Mouse (Mus musculus) lung, embryonic 14.5 days (tissue): Measurements from ENCODE around the gene Gpr180. TPM values are rescaled to one million over a fixed set of nuclear protein-coding genes. Genes with fewer than 3 reads are reported as not detected.
"Not testable (repeated sequence)": the region's sequence is repeated elsewhere in the genome, so short reads cannot be mapped to it uniquely, and the experiment has no call there.

Experiments used
- ATAC-seq: fragments of 200-750 bp; cut with Nextera tagmentation; 2 replicates; pipeline ENCODE4 v1.8.0; 2017; ENCODE audit warnings: mild to moderate bottlenecking, moderate TSS enrichment, moderate library complexity; ENCODE audit not compliant: insufficient read depth
- DNase-seq: peaks from one replicate; pipeline ENCODE4 v3.0.0-alpha.2; 2015
- H3K27ac ChIP-seq: fragments of 300-500 bp; sonication (generic); 2 replicates; pipeline ENCODE4 v1.5.1; 2014; ENCODE audit warnings: low read depth, mild to moderate bottlenecking, moderate library complexity
- H3K27me3 ChIP-seq: fragments of 300-500 bp; sonication (generic); 2 replicates; pipeline ENCODE4 v1.6.1; 2014; ENCODE audit warnings: low read length, control low read depth; ENCODE audit not compliant: insufficient read depth
- H3K36me3 ChIP-seq: fragments of 300-500 bp; sonication (generic); 2 replicates; pipeline ENCODE4 v1.6.1; 2014; ENCODE audit warnings: control low read depth; ENCODE audit not compliant: insufficient read depth
- H3K4me1 ChIP-seq: fragments of 300-500 bp; sonication (generic); 2 replicates; pipeline ENCODE4 v1.6.1; 2014; ENCODE audit warnings: antibody characterized with exemption, control low read depth; ENCODE audit not compliant: insufficient read depth
- H3K4me2 ChIP-seq: fragments of 300-500 bp; sonication (generic); 2 replicates; pipeline ENCODE4 v1.6.1; 2014; ENCODE audit warnings: mild to moderate bottlenecking
- H3K4me3 ChIP-seq: fragments of 300-500 bp; sonication (generic); 2 replicates; pipeline ENCODE4 v1.5.1; 2014; ENCODE audit warnings: low read depth, low read length
- H3K9ac ChIP-seq: fragments of 300-500 bp; sonication (generic); 2 replicates; pipeline ENCODE4 v1.6.1; 2014
- H3K9me3 ChIP-seq: fragments of 300-500 bp; sonication (generic); 2 replicates; pipeline ENCODE4 v1.6.1; 2016; ENCODE audit warnings: low read depth, low read length, control low read depth
- CTCF ChIP-seq: IDR thresholded peaks from 2 replicates; pipeline ENCODE4 v1.5.1; 2016; ENCODE audit warnings: antibody characterized with exemption, low read depth
- WGBS: fragments of 180-500 bp; shearing (Covaris S2); extraction: QIAGEN DNeasy Blood & Tissue Kit; methylation state at CpG from one replicate; pipeline ENCODE4 v1.1.7; 2014; 5-methylcytosine and 5-hydroxymethylcytosine counted together
- polyA plus RNA-seq: library from polyadenylated mRNA; unstranded; fragments of >200 nt; fragmentation: Nextera tagmentation; extraction: Ambion mirVana; gene quantifications from 2 replicates; pipeline ENCODE4 v1.2.1, GENCODE M21; 2014

Gene Gpr180
- 64.2 and 66.8 TPM in 2 replicates for polyA plus RNA-seq

GRCm38 (mm10) chr14:118136744-118137452 is at the start of gene Gpr180:
Gpr180 (plus strand) TSS chr14:118137158.
- WGBS = under 1% methylated on average over 56 of the region's 77 CpGs
- no peaks in the 10 kb centered on the region for H3K27me3 ChIP-seq
- DNase-seq = peak; percentile 99

GRCm38 (mm10) chr14:118088437-118089207 is 48.3 kb upstream of the Gpr180 start:
- Histone ChIP-seq H3K4me2 (peak overlapping the region; percentile 68), H3K27ac (peak overlapping the region; percentile 83; the same call in 1 of the 2 replicates), H3K4me1 (no peaks in the 10 kb centered on the region), H3K9ac (peak overlapping the region; percentile 62), H3K27me3 (no peaks in the 10 kb centered on the region), H3K9me3 (no peaks in the 10 kb centered on the region), H3K36me3 (no peaks in the 10 kb centered on the region), H3K4me3 (peak overlapping the region; percentile 68)
- no peak for TF ChIP-seq CTCF
- peak; percentile 48 for DNase-seq
- ATAC-seq = peak; percentile 49; the same call in 1 of the 2 replicates
- WGBS = 9% methylated on average over 22 of the region's 22 CpGs

More at GRCm38 (mm10) chr14:118136744-118137452, at the start of gene Gpr180:
- Histone ChIP-seq H3K27ac (peak within 1 kb of the TSS; percentile 70), H3K4me1 (0 out of 2 replicates have a peak, but pooled peaks cover 4% of the 10 kb centered on the region), H3K4me3 (peak within 1 kb of the TSS; percentile 80), H3K4me2 (peak within 1 kb of the TSS; percentile 86), H3K36me3 (peaks cover 29% of the 10 kb centered on the region), H3K9ac (peak within 1 kb of the TSS; percentile 84), H3K9me3 (no peaks in the 10 kb centered on the region)
- no peak for TF ChIP-seq CTCF
- ATAC-seq = peak; percentile 97

DNA sequence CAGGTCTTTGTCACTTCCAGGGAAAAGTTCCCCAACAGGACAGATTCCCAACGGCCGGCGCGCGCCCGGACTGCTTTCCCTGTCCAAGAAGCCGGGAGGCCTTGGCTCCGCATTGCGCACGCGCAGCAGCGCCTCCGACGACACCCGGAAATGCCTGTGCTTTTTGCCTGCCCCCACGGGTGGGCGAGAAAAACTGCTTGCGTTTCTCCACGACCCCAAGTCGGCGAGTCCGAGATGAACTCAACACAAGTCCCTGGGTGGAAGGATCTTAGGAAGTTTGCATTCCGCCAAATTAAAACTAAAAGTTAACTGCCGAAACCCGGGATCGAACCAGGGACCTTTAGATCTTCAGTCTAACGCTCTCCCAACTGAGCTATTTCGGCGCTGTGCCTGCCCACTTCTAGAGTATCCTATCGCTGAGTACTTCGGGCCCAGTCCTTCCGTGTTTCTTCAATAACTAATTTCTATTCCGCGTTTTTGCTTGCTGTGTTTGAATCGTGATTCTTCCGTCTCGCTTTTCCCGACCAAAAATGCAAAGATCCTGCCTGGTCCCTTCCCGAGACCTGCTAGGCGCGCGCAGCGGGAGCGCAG is 47.6 kb upstream of the Gpr180 start:
- peak overlapping the region; percentile 62 for H3K9ac ChIP-seq
- 0 out of 2 replicates have a peak, but pooled peaks have one; percentile 20 for TF ChIP-seq CTCF
- ATAC-seq (peak; percentile 87), DNase-seq (peak; percentile 96)
- WGBS = 0% methylated on average over 44 of the region's 44 CpGs
- no peaks in the 10 kb centered on the region for H3K4me1 ChIP-seq
- peak overlapping the region; percentile 83; the same call in 1 of the 2 replicates for H3K27ac ChIP-seq
- peak overlapping the region; percentile 68 for H3K4me3 ChIP-seq
- no peaks in the 10 kb centered on the region for H3K36me3 ChIP-seq
- H3K4me2 ChIP-seq = peak overlapping the region; percentile 68
- H3K27me3 ChIP-seq = no peaks in the 10 kb centered on the region
- H3K9me3 ChIP-seq = no peaks in the 10 kb centered on the region

DNA sequence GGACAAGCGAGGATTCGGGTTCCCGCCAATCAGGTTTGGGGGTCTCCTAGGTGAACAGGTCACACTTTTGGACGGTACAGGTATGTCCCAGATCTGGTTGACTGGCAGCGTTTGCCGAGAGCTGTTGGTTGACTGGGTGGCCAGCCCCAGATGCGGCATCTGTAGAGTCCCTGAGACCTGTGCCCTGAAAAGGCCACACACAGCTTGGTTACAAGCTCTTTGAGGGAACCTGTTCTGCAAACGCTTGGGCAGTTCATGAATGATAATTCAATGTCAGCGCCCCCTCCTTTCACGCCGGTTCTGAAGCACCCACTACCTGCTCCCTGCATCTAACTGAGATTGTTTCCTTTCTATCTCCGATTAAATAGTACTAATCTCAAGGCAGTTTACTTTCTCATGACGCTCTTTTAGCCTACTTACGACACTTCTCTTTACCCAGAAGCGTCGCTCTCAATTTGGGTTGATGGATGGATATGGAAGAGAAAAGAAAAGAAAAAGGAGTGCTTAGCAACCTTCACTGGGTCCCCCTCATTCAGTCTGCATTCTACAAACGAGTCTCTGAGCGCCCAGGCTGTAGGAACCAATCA is 47.1 kb upstream of the Gpr180 start:
- H3K36me3 ChIP-seq = no peaks in the 10 kb centered on the region
- H3K9ac ChIP-seq = peak overlapping the region; percentile 62
- no peaks in the 10 kb centered on the region for H3K4me1 ChIP-seq
- H3K27ac ChIP-seq = peak overlapping the region; percentile 83; the same call in 1 of the 2 replicates
- no peaks in the 10 kb centered on the region for H3K27me3 ChIP-seq
- H3K4me3 ChIP-seq = peak overlapping the region; percentile 68
- WGBS = 1% methylated on average over 18 of the region's 18 CpGs
- no peak for TF ChIP-seq CTCF
- H3K4me2 ChIP-seq = peak overlapping the region; percentile 68
- peak; percentile 23 for DNase-seq
- ATAC-seq = peak; percentile 44
- no peaks in the 10 kb centered on the region for H3K9me3 ChIP-seq

GRCm38 (mm10) chr14:118098265-118098664 is 38.7 kb upstream of the Gpr180 start:
- Histone ChIP-seq H3K9me3 (no peaks in the 10 kb centered on the region), H3K4me1 (no peaks in the 10 kb centered on the region), H3K9ac (no peak overlapping the region), H3K27ac (no peak overlapping the region), H3K27me3 (no peaks in the 10 kb centered on the region), H3K4me2 (no peak overlapping the region), H3K36me3 (no peaks in the 10 kb centered on the region), H3K4me3 (no peak overlapping the region)
- 49% methylated on average over 2 of the region's 2 CpGs for WGBS
- DNase-seq (no peak), ATAC-seq (no peak)
- TF ChIP-seq CTCF = no peak

GRCm38 (mm10) chr14:118101227-118101990 is 35.5 kb upstream of the Gpr180 start:
- no peaks in the 10 kb centered on the region for H3K4me1 ChIP-seq
- WGBS = 77% methylated on average over 14 of the region's 14 CpGs
- TF ChIP-seq CTCF = no peak

GRCm38 (mm10) chr14:118107479-118107878 is 29.5 kb upstream of the Gpr180 start:
- H3K9ac ChIP-seq, H3K4me1 ChIP-seq, DNase-seq, H3K4me2 ChIP-seq, H3K4me3 ChIP-seq, ATAC-seq, H3K27me3 ChIP-seq, H3K9me3 ChIP-seq, H3K27ac ChIP-seq: not testable (repeated sequence)
- peaks cover 12% of the 10 kb centered on the region for H3K36me3 ChIP-seq
- WGBS = 94% methylated on average over 2 of the region's 2 CpGs

More at GRCm38 (mm10) chr14:118101227-118101990, 35.5 kb upstream of the Gpr180 start:
- no peak overlapping the region for H3K4me3 ChIP-seq
- no peak for DNase-seq
- no peaks in the 10 kb centered on the region for H3K9me3 ChIP-seq
- no peak overlapping the region for H3K27ac ChIP-seq
- no peak for ATAC-seq
- H3K27me3 ChIP-seq = no peaks in the 10 kb centered on the region
- no peak overlapping the region for H3K9ac ChIP-seq
- no peaks in the 10 kb centered on the region for H3K36me3 ChIP-seq
- H3K4me2 ChIP-seq = no peak overlapping the region
